Mouse (Mus musculus) midbrain, postnatal 0 days (tissue): ENCODE results near the gene Phlda2. TPM values are rescaled to one million over a fixed set of nuclear protein-coding genes. Genes with fewer than 3 reads are reported as not detected.

Source experiments
- ATAC-seq: fragments of 200-750 bp; cut with Nextera tagmentation; 2 replicates; pipeline ENCODE4 v1.8.0; 2017; ENCODE audit warnings: moderate number of reproducible peaks, mild to moderate bottlenecking, moderate TSS enrichment, moderate library complexity; ENCODE audit not compliant: low FRiP score
- DNase-seq: peaks from one replicate; pipeline ENCODE4 v3.0.0-alpha.2; 2015; ENCODE audit warnings: low spot score
- H3K27ac ChIP-seq: fragments of 300-500 bp; sonication (generic); 2 replicates; pipeline ENCODE4 v1.5.1; 2014; ENCODE audit warnings: low read depth, mild to moderate bottlenecking, low read length, mixed read lengths
- H3K27me3 ChIP-seq: fragments of 300-500 bp; sonication (generic); 2 replicates; pipeline ENCODE4 v1.6.1; 2014; ENCODE audit warnings: low read length, control low read depth, mixed read lengths; ENCODE audit not compliant: insufficient read depth
- H3K36me3 ChIP-seq: fragments of 300-500 bp; sonication (generic); 2 replicates; pipeline ENCODE4 v1.6.1; 2014; ENCODE audit warnings: low read length, control low read depth, mixed read lengths; ENCODE audit not compliant: insufficient read depth
- H3K4me1 ChIP-seq: fragments of 300-500 bp; sonication (generic); 2 replicates; pipeline ENCODE4 v1.6.1; 2014; ENCODE audit warnings: mild to moderate bottlenecking, control low read depth, antibody characterized with exemption, low read length, mixed read lengths; ENCODE audit not compliant: insufficient read depth
- H3K4me2 ChIP-seq: fragments of 300-500 bp; sonication (generic); 2 replicates; pipeline ENCODE4 v1.6.1; 2014; ENCODE audit warnings: low read depth, mild to moderate bottlenecking, low read length, mixed read lengths; ENCODE audit not compliant: poor library complexity, severe bottlenecking
- H3K4me3 ChIP-seq: fragments of 300-500 bp; sonication (generic); 2 replicates; pipeline ENCODE4 v1.5.1; 2014; ENCODE audit warnings: low read depth, mild to moderate bottlenecking, low read length, moderate library complexity
- H3K9ac ChIP-seq: fragments of 300-500 bp; sonication (generic); replicated peaks from 2 replicates; pipeline ENCODE4 v1.6.1; 2014; ENCODE audit warnings: mild to moderate bottlenecking, low read length, moderate library complexity, mixed read lengths; ENCODE audit not compliant: poor library complexity, severe bottlenecking
- H3K9me3 ChIP-seq: fragments of 300-500 bp; sonication (generic); 2 replicates; pipeline ENCODE4 v1.6.1; 2016; ENCODE audit warnings: low read length, control low read depth
- CTCF ChIP-seq: IDR thresholded peaks from 2 replicates; pipeline ENCODE4 v1.5.1; 2016; ENCODE audit warnings: antibody characterized with exemption, mild to moderate bottlenecking
- WGBS: fragments of 180-500 bp; shearing (Covaris S2); extraction: QIAGEN DNeasy Blood & Tissue Kit; methylation state at CpG from one replicate; pipeline ENCODE4 v1.1.7; 2014; 5-methylcytosine and 5-hydroxymethylcytosine counted together
- polyA plus RNA-seq: library from polyadenylated mRNA; unstranded; fragments of >200 nt; fragmentation: Nextera tagmentation; extraction: Ambion mirVana; gene quantifications from 2 replicates; pipeline ENCODE4 v1.2.1, GENCODE M21; 2015
- total RNA-seq: library from RNA; depleted of rRNA; stranded (reverse); fragments of >200 nt; gene quantifications from 2 replicates; pipeline ENCODE4 v1.2.3, GENCODE M21; 2014; rRNA removed

Gene Phlda2
- total and polyA plus RNA-seq, 2 experiments from 2014 or later = 0.51 to 10.0 TPM

GRCm38 (mm10) chr7:143459332-143460211 is 43.4 kb downstream of the Phlda2 start:
- no peak for TF ChIP-seq CTCF
- Histone ChIP-seq H3K36me3 (no peaks in the 10 kb centered on the region), H3K4me2 (peak overlapping the region; percentile 56), H3K9ac (peak overlapping the region; percentile 44), H3K27ac (no peak overlapping the region), H3K27me3 (no peaks in the 10 kb centered on the region), H3K4me1 (no peaks in the 10 kb centered on the region), H3K4me3 (peak overlapping the region; percentile 44), H3K9me3 (peaks cover 8% of the 10 kb centered on the region; the same call in 1 of the 2 replicates)
- no peak for ATAC-seq
- DNase-seq = no peak
- 32% methylated on average over 94 of the region's 100 CpGs for WGBS

GRCm38 (mm10) chr7:143458963-143459331 is 44.0 kb downstream of the Phlda2 start:
- peaks cover 8% of the 10 kb centered on the region; the same call in 1 of the 2 replicates for H3K9me3 ChIP-seq
- H3K9ac ChIP-seq = peak overlapping the region; percentile 44; the same call in 1 of the 2 replicates
- H3K27ac ChIP-seq = no peak overlapping the region
- H3K4me2 ChIP-seq = peak overlapping the region; percentile 56
- peak overlapping the region; percentile 44 for H3K4me3 ChIP-seq
- no peak for DNase-seq
- TF ChIP-seq CTCF = no peak
- no peaks in the 10 kb centered on the region for H3K27me3 ChIP-seq
- H3K36me3 ChIP-seq = no peaks in the 10 kb centered on the region
- H3K4me1 ChIP-seq = no peaks in the 10 kb centered on the region
- ATAC-seq = no peak
- 32% methylated on average over 35 of the region's 38 CpGs for WGBS

Other genes starting within 250 kb of the Phlda2 start
- 107 and 131 TPM in 2 replicates for gene Cdkn1c, start 42.1 kb downstream of the Phlda2 start, total RNA-seq
- gene Cdkn1c, start 42.1 kb downstream of the Phlda2 start, polyA plus RNA-seq = 111 and 115 TPM in 2 replicates
- 0.33 and 0.47 TPM in 2 replicates for gene Slc22a18, start 29.4 kb downstream of the Phlda2 start, total RNA-seq
- 0.71 and 0.86 TPM in 2 replicates for gene Slc22a18, start 29.4 kb downstream of the Phlda2 start, polyA plus RNA-seq
- gene Nap1l4, start 46.0 kb upstream of the Phlda2 start, total RNA-seq = 138 and 173 TPM in 2 replicates
- 258 and 263 TPM in 2 replicates for gene Nap1l4, start 46.0 kb upstream of the Phlda2 start, polyA plus RNA-seq
- 44.5 and 63.0 TPM in 2 replicates for gene Cars, start 96.9 kb upstream of the Phlda2 start, total RNA-seq
- gene Cars, start 96.9 kb upstream of the Phlda2 start, polyA plus RNA-seq = 75.4 and 76.2 TPM in 2 replicates
- gene Tnfrsf26, start 125.6 kb upstream of the Phlda2 start, total RNA-seq = 0.09 and 0.11 TPM in 2 replicates
- gene Tnfrsf26, start 125.6 kb upstream of the Phlda2 start, polyA plus RNA-seq = 0.05 and 0.10 TPM in 2 replicates
- 1.6 and 2.6 TPM in 2 replicates for gene Tnfrsf22, start 146.5 kb upstream of the Phlda2 start, total RNA-seq
- 4.9 and 6.7 TPM in 2 replicates for gene Tnfrsf22, start 146.5 kb upstream of the Phlda2 start, polyA plus RNA-seq
- gene Tnfrsf23, start 182.7 kb upstream of the Phlda2 start, total RNA-seq = 1.2 and 1.6 TPM in 2 replicates
- 0.93 and 1.7 TPM in 2 replicates for gene Tnfrsf23, start 182.7 kb upstream of the Phlda2 start, polyA plus RNA-seq